Mouse (Mus musculus) forebrain, embryonic 15.5 days (tissue): ENCODE results near the gene Ppt2. TPM values are rescaled to one million over a fixed set of nuclear protein-coding genes. Genes with fewer than 3 reads are reported as not detected.

ENCODE experiments used
- ATAC-seq: fragments of 200-750 bp; cut with Nextera tagmentation; replicated peaks from 2 replicates; pipeline ENCODE4 v1.8.0; 2017; ENCODE audit warnings: mild to moderate bottlenecking, moderate TSS enrichment, moderate library complexity
- H3K27ac ChIP-seq: fragments of 300-500 bp; sonication (generic); replicated peaks from 2 replicates; pipeline ENCODE4 v1.5.1; 2015; ENCODE audit warnings: mild to moderate bottlenecking, inconsistent platforms
- H3K27me3 ChIP-seq: fragments of 300-500 bp; sonication (generic); 2 replicates; pipeline ENCODE4 v1.6.1; 2015; ENCODE audit warnings: inconsistent platforms
- H3K36me3 ChIP-seq: fragments of 300-500 bp; sonication (generic); 2 replicates; pipeline ENCODE4 v1.6.1; 2015; ENCODE audit warnings: mild to moderate bottlenecking, inconsistent platforms
- H3K4me1 ChIP-seq: fragments of 300-500 bp; sonication (generic); 2 replicates; pipeline ENCODE4 v1.6.1; 2015; ENCODE audit warnings: inconsistent platforms
- H3K4me2 ChIP-seq: fragments of 300-500 bp; sonication (generic); replicated peaks from 2 replicates; pipeline ENCODE4 v1.6.1; 2015; ENCODE audit warnings: mild to moderate bottlenecking, inconsistent platforms
- H3K4me3 ChIP-seq: fragments of 300-500 bp; sonication (generic); 2 replicates; pipeline ENCODE4 v1.5.1; 2015; ENCODE audit warnings: mild to moderate bottlenecking, inconsistent platforms
- H3K9ac ChIP-seq: fragments of 300-500 bp; sonication (generic); replicated peaks from 2 replicates; pipeline ENCODE4 v1.6.1; 2015; ENCODE audit warnings: mild to moderate bottlenecking, inconsistent platforms
- H3K9me3 ChIP-seq: fragments of 300-500 bp; sonication (generic); 2 replicates; pipeline ENCODE4 v1.6.1; 2016; ENCODE audit warnings: inconsistent platforms
- WGBS: fragments of 180-500 bp; shearing (Covaris S2); methylation state at CpG from one replicate; pipeline ENCODE4 v1.1.7; 2015; ENCODE audit warnings: mixed read lengths; 5-methylcytosine and 5-hydroxymethylcytosine counted together
- polyA plus RNA-seq: library from polyadenylated mRNA; unstranded; fragments of >200 nt; fragmentation: Nextera tagmentation; extraction: Ambion mirVana; gene quantifications from 2 replicates; pipeline ENCODE4 v1.2.1, GENCODE M21; 2015

Ppt2 gene
- polyA plus RNA-seq: 17.2 and 18.2 TPM in 2 replicates

GRCm38 (mm10) chr17:34627943-34628643 is at the start of gene Ppt2:
TSS of gene Ppt2 (minus strand) at chr17:34628510.
- Histone ChIP-seq H3K27ac (peak within 1 kb of the TSS; percentile 87), H3K4me2 (peak within 1 kb of the TSS; percentile 96), H3K9me3 (no peaks in the 10 kb centered on the region), H3K27me3 (peaks cover 19% of the 10 kb centered on the region), H3K4me3 (peak within 1 kb of the TSS; percentile 69), H3K36me3 (0 out of 2 replicates have a peak, but pooled peaks cover under 1% of the 10 kb centered on the region), H3K9ac (peak within 1 kb of the TSS; percentile 71), H3K4me1 (peaks cover 62% of the 10 kb centered on the region)
- peak; percentile 4; the same call in 1 of the 2 replicates for ATAC-seq
- WGBS: 6% methylated on average over 29 of the region's 29 CpGs

- Histone ChIP-seq H3K27ac (no peak overlapping the region), H3K36me3 (no peaks in the 10 kb centered on the region), H3K9me3 (no peaks in the 10 kb centered on the region), H3K4me2 (no peak overlapping the region), H3K4me1 (peaks cover 8% of the 10 kb centered on the region), H3K4me3 (no peak overlapping the region), H3K27me3 (peaks cover 23% of the 10 kb centered on the region), H3K9ac (no peak overlapping the region)
- WGBS: 79% methylated on average over 12 of the region's 12 CpGs
- ATAC-seq: no peak
These were observed 48.4 kb upstream of the Ppt2 start for GRCm38 (mm10) chr17:34676671-34677070.

DNA sequence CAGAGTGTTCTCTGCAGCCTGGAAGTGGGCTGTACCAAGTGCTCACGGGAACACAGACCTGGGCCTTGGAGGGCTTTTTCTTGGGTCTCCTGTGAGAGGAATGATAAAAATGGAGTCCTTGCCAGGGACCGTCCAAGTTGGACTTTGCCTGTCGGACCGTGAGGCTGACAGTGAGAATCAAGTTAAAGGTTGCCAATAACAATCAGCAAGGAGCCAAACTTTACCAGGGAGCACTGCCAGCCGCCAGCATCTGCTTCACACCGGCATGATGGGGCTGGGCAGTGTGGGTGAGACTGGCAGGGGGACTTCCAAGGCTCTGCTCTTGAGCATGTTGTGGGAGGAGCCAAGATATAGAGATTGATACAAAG is 47.8 kb upstream of the Ppt2 start:
- peaks cover 14% of the 10 kb centered on the region for H3K4me1 ChIP-seq
- no peak overlapping the region for H3K27ac ChIP-seq
- H3K36me3 ChIP-seq: no peaks in the 10 kb centered on the region
- peaks cover 28% of the 10 kb centered on the region for H3K27me3 ChIP-seq
- no peak overlapping the region for H3K4me2 ChIP-seq
- no peak overlapping the region for H3K4me3 ChIP-seq
- H3K9ac ChIP-seq: no peak overlapping the region
- WGBS: 71% methylated on average over 6 of the region's 6 CpGs
- no peak for ATAC-seq
- H3K9me3 ChIP-seq: no peaks in the 10 kb centered on the region

DNA sequence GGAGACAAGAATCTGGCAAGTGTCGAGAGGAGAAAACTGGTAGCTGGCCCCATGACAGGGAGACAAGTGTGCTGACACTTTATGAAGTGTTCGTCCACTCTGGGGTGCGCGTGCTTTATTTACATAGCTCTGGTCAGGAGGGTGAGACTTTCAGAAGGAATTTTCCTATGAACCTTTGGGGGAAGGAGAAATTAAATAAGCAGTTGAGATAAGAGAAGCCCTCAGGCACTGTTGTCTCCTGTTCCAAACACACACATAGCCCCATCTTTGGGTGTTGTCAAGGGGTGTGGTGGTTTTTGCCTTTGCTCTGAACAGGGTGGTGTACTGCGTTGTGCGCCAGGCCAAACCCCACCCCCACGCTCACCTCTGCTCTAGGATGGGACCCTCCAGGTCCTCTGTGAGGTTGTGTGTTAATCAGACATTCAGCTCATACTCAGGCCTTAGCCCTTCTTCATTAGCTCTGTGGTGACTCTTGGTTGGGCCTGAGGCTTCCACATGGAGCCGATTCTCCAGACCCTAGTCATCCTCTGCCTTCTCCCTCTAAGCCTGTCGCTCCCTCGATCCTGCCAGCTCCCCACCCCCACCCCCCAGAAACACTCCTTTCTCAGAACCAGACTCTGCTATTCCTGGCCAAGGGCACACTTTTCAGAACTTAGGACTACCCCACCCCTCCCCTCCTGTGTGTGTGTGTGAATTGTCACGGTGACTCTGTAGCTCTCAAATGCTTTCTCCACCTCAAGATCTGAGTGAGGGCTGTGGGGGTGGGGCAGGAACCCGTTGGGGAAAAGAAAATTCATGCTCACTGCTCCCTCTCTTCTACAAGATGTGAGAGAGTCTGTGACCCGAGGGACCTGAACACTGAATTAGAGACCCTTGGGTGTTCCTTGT is 47.1 kb upstream of the Ppt2 start:
- peaks cover 35% of the 10 kb centered on the region for H3K27me3 ChIP-seq
- WGBS: 78% methylated on average over 13 of the region's 13 CpGs
- no peak for ATAC-seq

DNA sequence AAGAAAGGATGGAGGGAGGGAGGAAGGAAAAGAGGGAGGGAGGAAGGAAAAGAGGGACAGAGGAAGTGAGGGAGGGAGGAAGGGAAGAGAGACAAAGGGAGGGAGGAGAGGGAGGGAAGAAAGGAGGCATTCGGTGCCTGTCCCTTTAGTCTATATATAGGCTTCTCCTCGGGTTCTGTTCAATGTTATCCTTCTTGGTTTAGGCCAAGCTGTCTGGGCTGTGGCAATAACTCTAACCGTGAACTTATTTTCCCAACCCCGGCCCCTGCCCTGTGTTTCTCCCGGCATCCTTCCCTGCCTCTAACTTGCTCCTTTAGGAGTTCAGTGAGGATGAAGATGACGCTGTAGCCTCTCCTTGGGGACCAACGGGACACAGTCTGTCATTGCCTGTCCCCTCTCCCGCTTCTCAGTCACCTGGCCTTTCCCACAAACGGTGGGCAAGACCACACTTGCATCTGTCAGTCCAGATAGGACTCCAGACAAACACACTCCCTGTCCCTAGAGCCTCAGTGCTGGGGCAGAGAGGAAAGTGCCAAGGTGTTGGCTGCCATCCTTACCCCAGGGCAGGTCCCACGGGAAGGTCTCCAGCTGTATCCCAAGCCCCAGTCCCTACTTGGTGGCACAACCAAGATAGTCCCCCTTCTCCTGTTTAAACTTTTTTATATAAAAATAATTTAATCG is 46.4 kb upstream of the Ppt2 start:
- peaks cover 43% of the 10 kb centered on the region for H3K27me3 ChIP-seq

More for the DNA sequence above, 47.1 kb upstream of the Ppt2 start:
- H3K4me3 ChIP-seq: no peak overlapping the region
- H3K36me3 ChIP-seq: no peaks in the 10 kb centered on the region
- H3K9ac ChIP-seq: no peak overlapping the region
- no peaks in the 10 kb centered on the region for H3K9me3 ChIP-seq
- H3K27ac ChIP-seq: no peak overlapping the region
- H3K4me2 ChIP-seq: no peak overlapping the region
- H3K4me1 ChIP-seq: peaks cover 15% of the 10 kb centered on the region

DNA sequence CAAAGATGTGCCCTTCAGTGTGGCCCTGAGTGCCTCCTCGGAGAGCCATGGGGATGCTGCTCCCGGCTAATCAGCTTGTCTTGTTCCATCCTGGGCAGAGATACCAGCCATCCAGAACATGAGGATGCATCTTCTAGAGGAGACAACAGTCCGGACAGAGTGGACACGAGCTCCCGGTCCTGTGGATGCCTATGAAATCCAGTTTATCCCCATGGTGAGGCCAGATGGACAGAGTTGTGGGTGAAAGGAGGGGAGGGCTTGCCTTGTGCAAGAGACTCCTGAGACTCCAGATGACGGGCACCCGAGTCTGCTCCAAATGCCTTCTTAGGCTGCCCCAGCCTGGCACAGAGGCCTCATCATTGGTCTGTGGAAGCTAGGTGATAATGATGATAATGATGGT is 44.8 kb upstream of the Ppt2 start:
- Histone ChIP-seq H3K27me3 (peaks cover 43% of the 10 kb centered on the region), H3K4me3 (no peak overlapping the region), H3K4me1 (peaks cover 15% of the 10 kb centered on the region), H3K27ac (no peak overlapping the region), H3K9me3 (no peaks in the 10 kb centered on the region), H3K36me3 (no peaks in the 10 kb centered on the region), H3K4me2 (no peak overlapping the region), H3K9ac (no peak overlapping the region)
- WGBS: 82% methylated on average over 7 of the region's 7 CpGs
- no peak for ATAC-seq

More for the DNA sequence above, 46.4 kb upstream of the Ppt2 start:
- no peaks in the 10 kb centered on the region for H3K36me3 ChIP-seq
- H3K9ac ChIP-seq: no peak overlapping the region
- no peak overlapping the region for H3K4me2 ChIP-seq
- H3K4me1 ChIP-seq: peaks cover 15% of the 10 kb centered on the region
- no peak for ATAC-seq
- WGBS: 71% methylated on average over 11 of the region's 11 CpGs
- no peak overlapping the region for H3K4me3 ChIP-seq
- no peaks in the 10 kb centered on the region for H3K9me3 ChIP-seq
- no peak overlapping the region for H3K27ac ChIP-seq

GRCm38 (mm10) chr17:34672246-34672792 is 44.0 kb upstream of the Ppt2 start:
- ATAC-seq: no peak
- H3K9me3 ChIP-seq: no peaks in the 10 kb centered on the region
- peak overlapping the region; percentile 35 for H3K4me3 ChIP-seq
- 32% methylated on average over 49 of the region's 49 CpGs for WGBS
- H3K27ac ChIP-seq: no peak overlapping the region
- peaks cover 15% of the 10 kb centered on the region for H3K4me1 ChIP-seq
- no peaks in the 10 kb centered on the region for H3K36me3 ChIP-seq
- peak overlapping the region; percentile 53 for H3K4me2 ChIP-seq
- H3K27me3 ChIP-seq: peaks cover 43% of the 10 kb centered on the region
- no peak overlapping the region for H3K9ac ChIP-seq

DNA sequence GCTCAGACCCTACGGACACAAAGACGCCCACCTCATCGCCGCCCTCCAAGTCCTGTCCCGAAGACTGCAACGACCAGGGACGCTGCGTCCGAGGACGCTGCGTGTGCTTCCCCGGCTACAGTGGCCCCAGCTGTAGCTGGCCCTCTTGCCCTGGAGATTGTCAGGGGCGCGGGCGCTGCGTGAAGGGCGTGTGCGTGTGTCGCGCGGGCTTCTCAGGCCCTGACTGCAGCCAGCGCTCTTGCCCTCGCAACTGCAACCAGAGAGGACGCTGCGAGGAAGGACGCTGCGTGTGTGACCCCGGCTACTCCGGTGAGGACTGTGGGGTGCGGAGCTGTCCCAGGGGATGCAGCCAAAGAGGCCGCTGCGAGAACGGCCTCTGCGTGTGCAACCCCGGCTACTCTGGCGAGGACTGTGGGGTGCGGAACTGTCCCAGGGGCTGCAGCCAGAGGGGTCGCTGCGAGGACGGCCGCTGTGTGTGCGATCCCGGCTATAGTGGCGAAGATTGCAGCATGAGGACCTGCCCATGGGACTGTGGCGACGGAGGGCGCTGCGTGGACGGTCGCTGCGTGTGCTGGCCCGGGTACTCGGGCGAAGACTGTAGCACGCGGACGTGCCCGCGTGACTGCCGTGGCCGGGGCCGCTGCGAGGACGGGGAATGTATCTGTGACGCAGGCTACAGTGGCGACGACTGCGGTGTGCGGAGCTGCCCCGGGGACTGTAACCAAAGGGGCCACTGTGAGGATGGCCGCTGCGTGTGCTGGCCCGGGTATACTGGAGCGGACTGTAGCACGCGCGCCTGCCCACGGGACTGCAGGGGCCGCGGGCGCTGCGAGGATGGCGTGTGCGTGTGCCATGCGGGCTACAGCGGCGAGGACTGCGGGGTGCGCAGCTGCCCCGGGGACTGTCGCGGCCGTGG is 43.1 kb upstream of the Ppt2 start:
- WGBS: 9% methylated on average over 92 of the region's 93 CpGs
- Histone ChIP-seq H3K36me3 (no peaks in the 10 kb centered on the region), H3K9me3 (no peaks in the 10 kb centered on the region), H3K27me3 (peaks cover 43% of the 10 kb centered on the region), H3K4me2 (peak overlapping the region; percentile 53), H3K4me1 (peaks cover 15% of the 10 kb centered on the region), H3K9ac (peak overlapping the region; percentile 26), H3K27ac (no peak overlapping the region), H3K4me3 (peak overlapping the region; percentile 35)
- ATAC-seq: peak; percentile 29; the same call in 1 of the 2 replicates

- peak within 1 kb of the TSS; percentile 26 for H3K9ac ChIP-seq
- no peak for ATAC-seq
- H3K4me1 ChIP-seq: peaks cover 15% of the 10 kb centered on the region
- no peaks in the 10 kb centered on the region for H3K9me3 ChIP-seq
- H3K27ac ChIP-seq: no peak within 1 kb of the TSS
- peak within 1 kb of the TSS; percentile 53 for H3K4me2 ChIP-seq
- peak within 1 kb of the TSS; percentile 35 for H3K4me3 ChIP-seq
- H3K36me3 ChIP-seq: no peaks in the 10 kb centered on the region
- 65% methylated on average over 7 of the region's 7 CpGs for WGBS
- peaks cover 43% of the 10 kb centered on the region for H3K27me3 ChIP-seq
These were observed 41.9 kb upstream of the Ppt2 start, which contains the start of gene Tnxb for GRCm38 (mm10) chr17:34670235-34670634. TSS of gene Tnxb (plus strand) at chr17:34670535.

- ATAC-seq: no peak
- no peaks in the 10 kb centered on the region for H3K9me3 ChIP-seq
- no peaks in the 10 kb centered on the region for H3K36me3 ChIP-seq
- no peak overlapping the region for H3K4me3 ChIP-seq
- WGBS: 81% methylated on average over 7 of the region's 7 CpGs
- no peak overlapping the region for H3K27ac ChIP-seq
- no peak overlapping the region for H3K4me2 ChIP-seq
- H3K27me3 ChIP-seq: peaks cover 19% of the 10 kb centered on the region
- no peak overlapping the region for H3K9ac ChIP-seq
- H3K4me1 ChIP-seq: 0 out of 2 replicates have a peak, but pooled peaks cover 6% of the 10 kb centered on the region
These were observed 36.2 kb upstream of the Ppt2 start for GRCm38 (mm10) chr17:34664472-34664871.

DNA sequence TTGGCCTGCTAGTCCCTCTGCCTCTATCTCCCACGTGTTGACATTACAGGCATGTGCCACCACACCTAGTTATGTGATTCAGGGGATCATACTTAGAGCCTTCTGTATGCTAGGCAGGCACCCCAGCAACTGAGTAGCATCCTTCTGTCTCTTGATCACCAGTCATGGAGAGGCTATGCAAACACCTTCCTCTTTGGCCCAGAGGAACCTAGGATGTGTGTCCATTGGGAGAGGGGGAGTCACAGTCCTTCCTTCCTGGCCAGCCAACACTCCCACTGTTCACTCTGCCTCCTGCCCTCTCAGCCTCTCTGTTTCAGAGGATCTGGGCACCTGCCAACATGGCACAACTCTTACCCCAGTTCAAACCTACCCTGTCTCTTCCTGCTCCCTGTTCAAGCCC is 35.2 kb upstream of the Ppt2 start:
- ATAC-seq: no peak
- Histone ChIP-seq H3K27me3 (peaks cover 19% of the 10 kb centered on the region), H3K4me2 (no peak overlapping the region), H3K36me3 (no peaks in the 10 kb centered on the region), H3K4me1 (0 out of 2 replicates have a peak, but pooled peaks cover 6% of the 10 kb centered on the region), H3K4me3 (no peak overlapping the region), H3K9me3 (no peaks in the 10 kb centered on the region), H3K27ac (no peak overlapping the region), H3K9ac (no peak overlapping the region)
- WGBS: 56% methylated on average over 1 of the region's 1 CpGs
